Mouse (Mus musculus): Measurements from ENCODE around the gene Ppp1r12b.

DNA sequence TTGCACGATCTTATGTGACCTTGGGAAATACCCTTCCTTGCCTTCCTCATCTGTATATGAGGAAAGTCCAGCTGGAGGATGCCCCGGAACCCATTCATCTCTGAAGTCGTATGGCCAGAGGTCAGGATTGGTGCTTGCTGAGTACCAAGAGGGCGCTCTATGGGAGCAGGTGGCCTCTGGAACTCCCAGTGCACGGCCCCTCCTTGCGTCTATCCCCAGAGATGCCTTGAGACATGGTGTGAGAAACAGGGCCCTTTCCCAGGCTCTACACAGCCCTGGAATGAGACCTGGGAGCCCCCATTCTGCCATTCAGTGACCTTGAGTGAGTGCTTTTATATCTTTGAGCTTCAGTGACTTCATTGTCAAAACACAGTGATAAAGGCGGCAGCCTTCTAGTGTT is 244.7 kb downstream of the Ppp1r12b start:
- no peak for TF ChIP-seq JUND (conservative IDR thresholded peaks at IDR 0.05; ENCODE audit: low read depth, low read length)
- no peak for TF ChIP-seq CTCF (conservative IDR thresholded peaks at IDR 0.05 in 1 of 2, IDR thresholded peaks at IDR 0.05 in 1 of 2; ENCODE audit: low read depth in 2 of 2, low read length in 2 of 2)
- no peak for TF ChIP-seq MXI1 (IDR thresholded peaks at IDR 0.05; ENCODE audit: low read depth, low read length)
- TF ChIP-seq MEF2A (IDR thresholded peaks at IDR 0.05; ENCODE audit: borderline replicate concordance, low read depth, low read length): no peak
- TF ChIP-seq ELF1 (IDR thresholded peaks at IDR 0.05; ENCODE audit: low read depth, low read length): no peak
- TF ChIP-seq HCFC1 (IDR thresholded peaks at IDR 0.05; ENCODE audit: low read depth, low read length): no peak
- TF ChIP-seq ETS1 (conservative IDR thresholded peaks at IDR 0.05; ENCODE audit: low read depth, low read length): no peak
- no peak for TF ChIP-seq SIN3A (IDR thresholded peaks at IDR 0.05; ENCODE audit: low read length)
- TF ChIP-seq BHLHE40 (IDR thresholded peaks at IDR 0.05; ENCODE audit: low read depth, low read length): 0 out of 2 replicates have a peak, but pooled peaks have one; percentile 7
- TF ChIP-seq MAX (IDR thresholded peaks at IDR 0.05; ENCODE audit: low read length): no peak
- no peak for TF ChIP-seq KAT2A (IDR thresholded peaks at IDR 0.05; ENCODE audit: insufficient replicate concordance, low read length)
- TF ChIP-seq POLR2A (IDR thresholded peaks at IDR 0.05; ENCODE audit: low read depth, low read length): no peak
- no peak for TF ChIP-seq USF1 (IDR thresholded peaks at IDR 0.05; ENCODE audit: low read depth, low read length)
- no peak for TF ChIP-seq ZC3H11A (IDR thresholded peaks at IDR 0.05; ENCODE audit: low read depth, low read length)

All from CH12.LX (cell line).